22 mouse cellular contexts compared by ENCODE assay signal in the genomic region with DNA sequence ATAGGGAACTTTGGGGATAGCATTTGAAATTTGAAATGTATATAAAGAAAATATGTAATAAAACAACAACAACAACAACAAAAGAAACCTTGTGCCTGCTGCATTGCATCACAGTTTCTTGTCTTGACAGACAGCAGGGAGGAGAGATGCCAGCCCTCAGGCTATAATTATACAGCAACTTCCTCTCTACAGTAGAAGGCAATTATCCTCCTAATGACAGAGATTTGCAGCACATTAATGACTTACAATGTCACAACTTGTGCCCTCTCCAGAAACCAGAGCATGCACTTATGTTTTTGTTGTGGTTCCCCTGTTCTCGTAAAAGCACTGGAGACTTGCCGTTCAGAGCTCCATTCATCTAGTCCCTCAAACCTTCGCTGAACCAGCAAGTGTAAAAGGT. TPM values are rescaled to one million over a fixed set of nuclear protein-coding genes. Genes with fewer than 3 reads are reported as not detected.
DNase-seq lines count a peak whose midpoint lies in the region; ATAC-seq and TF ChIP-seq lines count a peak whose summit lies in the region.
"Had no signal": no experiment of that assay in that cellular context is flagged by ENCODE, and none has a peak within 500 bp of the region (broad histone marks: within the 10 kb centered on the region; RNA-seq: fewer than 3 reads in every experiment).

No protein-coding gene starts in this region.

- 0 out of 2 replicates have a peak, but pooled peaks have one; percentile 51 for ATAC-seq in forebrain, embryonic 13.5 days
- ATAC-seq in forebrain, embryonic 12.5 days (ENCODE audit: low FRiP score) = no peak
- ATAC-seq in midbrain, postnatal 0 days (ENCODE audit: low FRiP score) = no peak
- no peak for ATAC-seq in midbrain, embryonic 13.5 days
- ATAC-seq: CD4-positive, CD25-positive, alpha-beta regulatory T cell, adult 4 months; inflammation-experienced regulatory T-cells, adult 6 months; intestine, postnatal 0 days had no signal

- 40% methylated on average over 3 of the region's 3 CpGs for WGBS in forebrain, embryonic 13.5 days
- 49% methylated on average over 3 of the region's 3 CpGs for WGBS in forebrain, embryonic 12.5 days
- 86% methylated on average over 3 of the region's 3 CpGs for WGBS in heart, embryonic 10.5 days
- 76% methylated on average over 3 of the region's 3 CpGs for WGBS in midbrain, postnatal 0 days
- 84% methylated on average over 3 of the region's 3 CpGs for WGBS in midbrain, embryonic 13.5 days

- H3K27ac ChIP-seq in forebrain, embryonic 13.5 days = peak overlapping the region; percentile 19; the same call in 1 of the 2 replicates
- no peak overlapping the region for H3K27ac ChIP-seq in forebrain, embryonic 12.5 days
- no peak overlapping the region for H3K27ac ChIP-seq in heart, embryonic 10.5 days
- no peak overlapping the region for H3K27ac ChIP-seq in midbrain, postnatal 0 days (ENCODE audit: low read depth, low read length)
- H3K27ac ChIP-seq in midbrain, embryonic 13.5 days = no peak overlapping the region
- H3K27ac ChIP-seq: embryonic facial prominence, embryonic 10.5 days; gastrocnemius, adult 2 months; heart, embryonic 13.5 days; hindbrain, embryonic 14.5 days had no signal

- intact Hi-C loops in heart, postnatal 25 days (cut with DNase I) = no loop called here

- H3K4me1 ChIP-seq in forebrain, embryonic 13.5 days = peaks cover 4% of the 10 kb centered on the region; the same call in 1 of the 2 replicates
- 0 out of 2 replicates have a peak, but pooled peaks cover 3% of the 10 kb centered on the region for H3K4me1 ChIP-seq in forebrain, embryonic 12.5 days
- no peaks in the 10 kb centered on the region for H3K4me1 ChIP-seq in heart, embryonic 10.5 days
- no peaks in the 10 kb centered on the region for H3K4me1 ChIP-seq in midbrain, postnatal 0 days (ENCODE audit: insufficient read depth, low read length)
- no peaks in the 10 kb centered on the region for H3K4me1 ChIP-seq in midbrain, embryonic 13.5 days (replicated peaks)
- H3K4me1 ChIP-seq: heart, embryonic 13.5 days had no signal

- no peak for TF ChIP-seq CTCF in midbrain, postnatal 0 days (IDR thresholded peaks at IDR 0.05)

- no peaks in the 10 kb centered on the region for H3K36me3 ChIP-seq in forebrain, embryonic 13.5 days (ENCODE audit: poor library complexity, severe bottlenecking)
- no peaks in the 10 kb centered on the region for H3K36me3 ChIP-seq in forebrain, embryonic 12.5 days (replicated peaks)
- H3K36me3 ChIP-seq in heart, embryonic 10.5 days = no peaks in the 10 kb centered on the region
- H3K36me3 ChIP-seq in midbrain, postnatal 0 days (ENCODE audit: insufficient read depth, low read length) = no peaks in the 10 kb centered on the region
- no peaks in the 10 kb centered on the region for H3K36me3 ChIP-seq in midbrain, embryonic 13.5 days
- H3K36me3 ChIP-seq: embryonic facial prominence, embryonic 10.5 days; G1E; heart, embryonic 13.5 days had no signal

- H3K4me3 ChIP-seq in forebrain, embryonic 13.5 days = no peak overlapping the region
- H3K4me3 ChIP-seq in forebrain, embryonic 12.5 days (replicated peaks) = no peak overlapping the region
- no peak overlapping the region for H3K4me3 ChIP-seq in heart, embryonic 10.5 days
- H3K4me3 ChIP-seq in midbrain, postnatal 0 days (ENCODE audit: low read depth, low read length) = no peak overlapping the region
- no peak overlapping the region for H3K4me3 ChIP-seq in midbrain, embryonic 13.5 days (replicated peaks)
- H3K4me3 ChIP-seq: embryonic facial prominence, embryonic 10.5 days; gastrocnemius, adult 2 months; heart, embryonic 13.5 days had no signal

- H3K9ac ChIP-seq in forebrain, embryonic 13.5 days = no peak overlapping the region
- H3K9ac ChIP-seq in forebrain, embryonic 12.5 days = no peak overlapping the region
- no peak overlapping the region for H3K9ac ChIP-seq in midbrain, postnatal 0 days (replicated peaks; ENCODE audit: low read length, poor library complexity, severe bottlenecking)
- H3K9ac ChIP-seq in midbrain, embryonic 13.5 days (replicated peaks) = no peak overlapping the region
- H3K9ac ChIP-seq: heart, embryonic 13.5 days; hindbrain, embryonic 14.5 days had no signal

- H3K27me3 ChIP-seq in forebrain, embryonic 13.5 days = no peaks in the 10 kb centered on the region
- no peaks in the 10 kb centered on the region for H3K27me3 ChIP-seq in forebrain, embryonic 12.5 days
- no peaks in the 10 kb centered on the region for H3K27me3 ChIP-seq in heart, embryonic 10.5 days (ENCODE audit: insufficient read depth, poor library complexity, severe bottlenecking)
- H3K27me3 ChIP-seq in midbrain, postnatal 0 days (ENCODE audit: insufficient read depth, low read length) = no peaks in the 10 kb centered on the region
- H3K27me3 ChIP-seq in midbrain, embryonic 13.5 days = no peaks in the 10 kb centered on the region

- no peak overlapping the region for H3K4me2 ChIP-seq in forebrain, embryonic 13.5 days
- H3K4me2 ChIP-seq in forebrain, embryonic 12.5 days = no peak overlapping the region
- H3K4me2 ChIP-seq in midbrain, postnatal 0 days (ENCODE audit: low read depth, low read length, poor library complexity, severe bottlenecking) = no peak overlapping the region
- H3K4me2 ChIP-seq in midbrain, embryonic 13.5 days (replicated peaks) = no peak overlapping the region
- H3K4me2 ChIP-seq: heart, embryonic 13.5 days; hindbrain, embryonic 14.5 days had no signal

- DNase-seq in heart, embryonic 10.5 days (ENCODE audit: low spot score) = peak; percentile 58
- no peak for DNase-seq in heart, postnatal 25 days (ENCODE audit: low spot score)
- DNase-seq in midbrain, postnatal 0 days (ENCODE audit: low spot score) = peak; percentile 23
- no peak for DNase-seq in right cerebral cortex, postnatal 25 days
- DNase-seq: adrenal gland, postnatal 14 days; B cell, adult 2 months; cerebellum, postnatal 10 days; gastrocnemius, adult 2 months; gastrocnemius, postnatal 25 days; heart, postnatal 4 days; kidney, adult 8-10 months had no signal

- H3K9me3 ChIP-seq in forebrain, embryonic 13.5 days (replicated peaks) = no peaks in the 10 kb centered on the region
- no peaks in the 10 kb centered on the region for H3K9me3 ChIP-seq in forebrain, embryonic 12.5 days
- H3K9me3 ChIP-seq in heart, embryonic 10.5 days = no peaks in the 10 kb centered on the region
- no peaks in the 10 kb centered on the region for H3K9me3 ChIP-seq in midbrain, postnatal 0 days (ENCODE audit: low read length)
- H3K9me3 ChIP-seq in midbrain, embryonic 13.5 days = no peaks in the 10 kb centered on the region
- H3K9me3 ChIP-seq: embryonic facial prominence, embryonic 10.5 days; heart, embryonic 13.5 days had no signal

RNA-seq across cellular contexts. Expression of a gene that starts 44.2 kb away (rescaled TPM):
- polyA plus RNA-seq in forebrain, embryonic 13.5 days (2015; fragmentation: Nextera tagmentation; extraction: Ambion mirVana) = 0.65 and 0.87 TPM in 2 replicates
- 3.1 and 5.1 TPM in 2 replicates for polyA plus RNA-seq in forebrain, embryonic 12.5 days (2016; fragmentation: Nextera tagmentation; extraction: Ambion mirVana)
- polyA plus RNA-seq in heart, embryonic 10.5 days (2016; fragmentation: Nextera tagmentation; extraction: Ambion mirVana) = 0.09 and 0.24 TPM in 2 replicates
- 1 to 10 TPM; 1.3 to 3.4 TPM for total RNA-seq in heart, postnatal 25 days (2021)
- 2.4 and 3.1 TPM in 2 replicates for total RNA-seq in midbrain, postnatal 0 days (2014; rRNA removed)
- 3.1 and 3.8 TPM in 2 replicates for polyA plus RNA-seq in midbrain, postnatal 0 days (2015; fragmentation: Nextera tagmentation; extraction: Ambion mirVana)
- 0.54 and 0.75 TPM in 2 replicates for polyA plus RNA-seq in midbrain, embryonic 13.5 days (2015; fragmentation: Nextera tagmentation; extraction: Ambion mirVana)
- total RNA-seq: granulocyte monocyte progenitor cell, adult 5-6 weeks had no signal
- polyA plus RNA-seq: CD4-positive, CD25-positive, alpha-beta regulatory T cell, adult 4 months; G1E; inflammation-experienced regulatory T-cells, adult 6 months had no signal

Comparison
In these comparisons a context has a peak if more than half of its experiments do, and no peak if none do; other contexts are left out.
1. DNase-seq: peak in heart, embryonic 10.5 days (single experiment) and midbrain, postnatal 0 days (single experiment); none in heart, postnatal 25 days (single experiment) and right cerebral cortex, postnatal 25 days (single experiment).